Mouse (Mus musculus) heart, postnatal 0 days (tissue): Measurements from ENCODE around the gene Amfr.
A peak's percentile ranks its signal among the peaks of the same experiment; 100 is the strongest.

ENCODE experiments used
- CTCF ChIP-seq: IDR thresholded peaks from 2 replicates; pipeline ENCODE4 v1.5.1; 2016; ENCODE audit warnings: antibody characterized with exemption, control low read depth, low read depth
- EP300 ChIP-seq: IDR thresholded peaks from 2 replicates; pipeline ENCODE4 v1.6.1; 2016; ENCODE audit warnings: antibody characterized with exemption, low read depth

DNA sequence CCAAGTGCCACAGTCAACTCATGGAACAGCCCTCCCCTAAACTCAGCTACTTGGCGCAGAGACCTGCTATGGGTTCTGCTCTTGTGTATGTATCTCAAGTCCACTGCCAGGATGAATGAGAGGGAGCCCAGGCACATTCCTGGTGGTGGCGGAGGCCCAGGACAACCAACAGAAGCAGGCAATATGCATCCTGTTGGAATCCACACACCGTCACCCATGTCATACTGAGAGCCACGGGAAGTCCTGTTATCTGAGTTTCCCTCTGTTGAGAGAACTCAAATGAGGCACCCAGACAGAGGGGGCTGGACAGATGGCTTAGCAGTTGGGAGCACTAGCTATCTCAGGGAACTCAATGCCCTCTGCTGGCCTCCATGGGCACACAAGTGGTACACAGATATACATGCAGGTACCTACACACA is 71.0 kb downstream of the Amfr start:
- TF ChIP-seq CTCF: peak; percentile 13; the same call in 1 of the 2 replicates
- no peak for TF ChIP-seq EP300
